Mouse (Mus musculus) embryonic fibroblast, embryonic 13.5 days (primary cell): ENCODE data around the gene Nckap5. TPM values are rescaled to one million over a fixed set of nuclear protein-coding genes. Genes with fewer than 3 reads are reported as not detected.

ENCODE experiments used
- H3K27ac ChIP-seq: 2 replicates; pipeline ENCODE4 v1.5.1; 2012; ENCODE audit warnings: low read length, control low read depth, inconsistent platforms; ENCODE audit not compliant: insufficient read depth
- H3K4me1 ChIP-seq: 2 replicates; pipeline ENCODE4 v1.6.1; 2011; ENCODE audit warnings: low read length; ENCODE audit not compliant: control insufficient read depth, insufficient read depth
- H3K4me3 ChIP-seq: 2 replicates; pipeline ENCODE4 v1.5.1; 2011; ENCODE audit warnings: mild to moderate bottlenecking, control low read depth, low read length; ENCODE audit not compliant: insufficient read depth
- CTCF ChIP-seq: IDR thresholded peaks from 2 replicates; pipeline ENCODE4 v1.5.1; 2011; ENCODE audit warnings: mild to moderate bottlenecking, control low read depth, low read length, moderate library complexity, borderline replicate concordance; ENCODE audit not compliant: insufficient read depth
- POLR2A ChIP-seq: IDR thresholded peaks from 2 replicates; pipeline ENCODE4 v1.6.1; 2011; ENCODE audit warnings: low read depth, mild to moderate bottlenecking, control low read depth, low read length, moderate library complexity
- polyA plus RNA-seq: library from polyadenylated mRNA; stranded (reverse); fragments of >200 nt; gene quantifications from 2 replicates; pipeline ENCODE4 v1.2.4, GENCODE M21; 2011; ENCODE audit warnings: low read depth; ENCODE audit not compliant: missing spikeins, insufficient read length

The Nckap5 gene
- polyA plus RNA-seq, 1 experiment = 1.7 TPM

- no peaks in the 10 kb centered on the region for H3K4me1 ChIP-seq
- H3K4me3 ChIP-seq = no peak overlapping the region
- H3K27ac ChIP-seq = no peak overlapping the region
- TF ChIP-seq POLR2A (no peak), CTCF (no peak)
These were observed 565.7 kb downstream of the Nckap5 start for GRCm38 (mm10) chr1:126264931-126265330.

GRCm38 (mm10) chr1:126254364-126254763 is 576.2 kb downstream of the Nckap5 start:
- H3K4me1 ChIP-seq = no peaks in the 10 kb centered on the region
- no peak overlapping the region for H3K4me3 ChIP-seq
- TF ChIP-seq POLR2A = no peak
- no peak for TF ChIP-seq CTCF
- H3K27ac ChIP-seq = no peak overlapping the region

GRCm38 (mm10) chr1:126253934-126254333 is 576.7 kb downstream of the Nckap5 start:
- TF ChIP-seq POLR2A (no peak), CTCF (no peak)
- H3K4me3 ChIP-seq = no peak overlapping the region
- no peak overlapping the region for H3K27ac ChIP-seq
- no peaks in the 10 kb centered on the region for H3K4me1 ChIP-seq

GRCm38 (mm10) chr1:126233196-126233595 is 597.4 kb downstream of the Nckap5 start:
- TF ChIP-seq POLR2A = no peak
- TF ChIP-seq CTCF = no peak
- no peaks in the 10 kb centered on the region for H3K4me1 ChIP-seq
- H3K4me3 ChIP-seq = no peak overlapping the region
- H3K27ac ChIP-seq = no peak overlapping the region

GRCm38 (mm10) chr1:126231199-126231598 is 599.4 kb downstream of the Nckap5 start:
- no peaks in the 10 kb centered on the region for H3K4me1 ChIP-seq
- no peak overlapping the region for H3K27ac ChIP-seq
- no peak overlapping the region for H3K4me3 ChIP-seq
- TF ChIP-seq CTCF = no peak
- TF ChIP-seq POLR2A = no peak

GRCm38 (mm10) chr1:126210212-126210611 is 620.4 kb downstream of the Nckap5 start:
- Histone ChIP-seq H3K4me1 (no peaks in the 10 kb centered on the region), H3K4me3 (no peak overlapping the region), H3K27ac (no peak overlapping the region)
- TF ChIP-seq POLR2A (no peak), CTCF (no peak)

- no peak overlapping the region for H3K4me3 ChIP-seq
- no peak overlapping the region for H3K27ac ChIP-seq
- TF ChIP-seq CTCF = no peak
- TF ChIP-seq POLR2A = no peak
- H3K4me1 ChIP-seq = no peaks in the 10 kb centered on the region
These were observed 620.9 kb downstream of the Nckap5 start for GRCm38 (mm10) chr1:126209743-126210142.

GRCm38 (mm10) chr1:126209131-126209530 is 621.5 kb downstream of the Nckap5 start:
- Histone ChIP-seq H3K27ac (no peak overlapping the region), H3K4me1 (no peaks in the 10 kb centered on the region), H3K4me3 (no peak overlapping the region)
- TF ChIP-seq CTCF = no peak
- TF ChIP-seq POLR2A = no peak

GRCm38 (mm10) chr1:126196937-126197336 is 633.7 kb downstream of the Nckap5 start:
- TF ChIP-seq POLR2A (no peak), CTCF (no peak)
- H3K4me1 ChIP-seq = no peaks in the 10 kb centered on the region
- no peak overlapping the region for H3K27ac ChIP-seq
- H3K4me3 ChIP-seq = no peak overlapping the region

- Histone ChIP-seq H3K27ac (no peak overlapping the region), H3K4me1 (no peaks in the 10 kb centered on the region), H3K4me3 (no peak overlapping the region)
- TF ChIP-seq CTCF = no peak
- TF ChIP-seq POLR2A = no peak
These were observed 640.2 kb downstream of the Nckap5 start for GRCm38 (mm10) chr1:126190353-126190752.

- Histone ChIP-seq H3K4me1 (no peaks in the 10 kb centered on the region), H3K4me3 (no peak overlapping the region), H3K27ac (no peak overlapping the region)
- TF ChIP-seq POLR2A = no peak
These were observed 646.8 kb downstream of the Nckap5 start for GRCm38 (mm10) chr1:126183751-126184150.
